Mouse (Mus musculus) ovary, adult 2 months (tissue): ENCODE data around the gene Scfd2. TPM values are rescaled to one million over a fixed set of nuclear protein-coding genes. Genes with fewer than 3 reads are reported as not detected.

Experiments used
- polyA plus RNA-seq: library from polyadenylated mRNA; depleted of rRNA; stranded (reverse); fragments of >200 nt; gene quantifications from 2 replicates; pipeline ENCODE4 v1.2.3, GENCODE M21; 2012; rRNA removed

The Scfd2 gene
- polyA plus RNA-seq: 14.0 and 16.9 TPM in 2 replicates

GRCm38 (mm10) chr5:74531630-74532280 is at the start of gene Scfd2:
TSS of gene Scfd2 (minus strand) at chr5:74531759.

GRCm38 (mm10) chr5:74535240-74536021 is 3.9 kb upstream of the Scfd2 start, which contains the start of gene Fip1l1:
TSS of gene Fip1l1 (plus strand) at chr5:74535449.

GRCm38 (mm10) chr5:74194841-74195613 is 336.5 kb downstream of the Scfd2 start, which contains the start of gene Rasl11b:
TSS of gene Rasl11b (plus strand) at chr5:74195286.

Other genes with a start within 250 kb of the Scfd2 start
- gene Fip1l1, start 3.7 kb upstream of the Scfd2 start, polyA plus RNA-seq: 18.9 and 33.2 TPM in 2 replicates
- gene Lnx1, start 171.2 kb upstream of the Scfd2 start, polyA plus RNA-seq: 4.6 and 6.0 TPM in 2 replicates